Mouse (Mus musculus): ENCODE measurements at regions not wholly inside any gene's neighbourhood (a gene's known extent, or its start where the extent isn't known, plus 50 kb on each side); places are given as distances from the start of the nearest gene placed in this dataset.
A peak's percentile ranks its signal among the peaks of the same experiment; 100 is the strongest.

DNA sequence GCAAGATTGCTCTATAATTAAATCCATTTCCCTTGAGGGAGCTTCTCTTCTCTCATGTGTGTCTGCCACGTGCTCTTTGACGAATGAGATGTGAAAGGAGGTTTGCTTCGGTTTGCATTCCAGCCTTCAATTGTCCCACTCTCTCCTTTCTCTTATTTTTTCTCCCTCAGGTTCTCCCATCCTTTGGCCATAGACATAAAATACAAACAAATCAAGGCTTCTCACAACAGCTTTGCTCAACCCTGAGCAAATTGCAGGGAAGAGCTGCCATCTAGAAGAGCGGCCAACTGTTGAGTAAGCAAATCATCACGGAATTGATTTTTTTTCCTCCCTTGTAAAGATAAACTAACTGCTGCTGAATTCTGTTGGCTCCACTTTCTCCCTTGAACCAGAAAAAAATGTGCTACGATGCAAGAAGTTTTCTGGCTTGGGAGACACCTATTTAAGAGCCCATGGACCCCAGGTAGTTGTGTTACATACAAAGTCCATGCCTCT lies 156.1 kb downstream of the Rpl10-ps3 start:
- TF ChIP-seq POLR2A (IDR thresholded peaks at IDR 0.05; ENCODE audit: borderline replicate concordance, extremely low read depth, insufficient read depth, insufficient read length), result no peak
- WGBS, result 55% methylated on average over 6 of the region's 6 CpGs

DNA sequence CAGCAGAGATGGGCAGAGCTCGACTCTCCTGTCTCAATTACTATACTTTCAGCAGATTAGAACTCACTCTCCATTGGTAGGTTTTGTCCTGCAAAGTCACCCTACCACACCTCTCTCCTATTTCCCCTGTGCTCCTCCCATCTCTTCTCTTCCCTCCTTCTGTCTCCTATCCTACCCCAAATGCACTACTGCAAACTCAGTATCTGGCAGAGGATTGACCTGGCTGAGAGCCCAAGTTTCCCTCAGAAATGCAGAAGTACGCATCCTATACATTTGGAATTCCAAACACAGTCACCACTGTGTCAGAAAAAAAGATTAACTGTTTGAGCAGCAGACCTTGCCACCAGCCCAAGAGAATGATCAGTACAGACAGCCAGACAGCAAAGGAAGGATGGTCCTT lies 163.4 kb downstream of the Rpl10-ps3 start:
- Histone ChIP-seq H3K4me1 (ENCODE audit: control insufficient read depth, insufficient read depth, low read length) (no peaks in the 10 kb centered on the region), H3K9me3 (ENCODE audit: control insufficient read depth, low read length) (no peaks in the 10 kb centered on the region), H3K27me3 (ENCODE audit: control insufficient read depth, insufficient read depth, low read length) (no peaks in the 10 kb centered on the region), H3K4me2 (replicated peaks; ENCODE audit: low read depth, low read length, severe bottlenecking) (no peak overlapping the region), H3K27ac (replicated peaks; ENCODE audit: low read depth, low read length) (no peak overlapping the region), H3K36me3 (ENCODE audit: control insufficient read depth, insufficient read depth, low read length) (no peaks in the 10 kb centered on the region), H3K9ac (ENCODE audit: low read depth, low read length, severe bottlenecking) (no peak overlapping the region), H3K4me3 (replicated peaks; ENCODE audit: low read length) (no peak overlapping the region)
- no peak for ATAC-seq (ENCODE audit: low FRiP score, low read depth)
- no peak for TF ChIP-seq POLR2A (IDR thresholded peaks at IDR 0.05; ENCODE audit: borderline replicate concordance, extremely low read depth, insufficient read depth, insufficient read length)
- peak; percentile 31 for DNase-seq (ENCODE audit: low spot score)
- 42% methylated on average over 2 of the region's 2 CpGs for WGBS

More for the DNA sequence above, 156.1 kb downstream of the Rpl10-ps3 start:
- peak; percentile 21 for DNase-seq (ENCODE audit: low spot score)
- H3K27ac ChIP-seq (replicated peaks; ENCODE audit: low read depth, low read length), result no peak overlapping the region
- ATAC-seq (ENCODE audit: low FRiP score, low read depth), result no peak
- H3K9ac ChIP-seq (ENCODE audit: low read depth, low read length, severe bottlenecking), result no peak overlapping the region
- no peaks in the 10 kb centered on the region for H3K27me3 ChIP-seq (ENCODE audit: control insufficient read depth, insufficient read depth, low read length)
- no peak overlapping the region for H3K4me2 ChIP-seq (replicated peaks; ENCODE audit: low read depth, low read length, severe bottlenecking)
- no peaks in the 10 kb centered on the region for H3K36me3 ChIP-seq (ENCODE audit: control insufficient read depth, insufficient read depth, low read length)
- H3K4me1 ChIP-seq (ENCODE audit: control insufficient read depth, insufficient read depth, low read length), result no peaks in the 10 kb centered on the region
- no peak overlapping the region for H3K4me3 ChIP-seq (replicated peaks; ENCODE audit: low read length)
- no peaks in the 10 kb centered on the region for H3K9me3 ChIP-seq (ENCODE audit: control insufficient read depth, low read length)

DNA sequence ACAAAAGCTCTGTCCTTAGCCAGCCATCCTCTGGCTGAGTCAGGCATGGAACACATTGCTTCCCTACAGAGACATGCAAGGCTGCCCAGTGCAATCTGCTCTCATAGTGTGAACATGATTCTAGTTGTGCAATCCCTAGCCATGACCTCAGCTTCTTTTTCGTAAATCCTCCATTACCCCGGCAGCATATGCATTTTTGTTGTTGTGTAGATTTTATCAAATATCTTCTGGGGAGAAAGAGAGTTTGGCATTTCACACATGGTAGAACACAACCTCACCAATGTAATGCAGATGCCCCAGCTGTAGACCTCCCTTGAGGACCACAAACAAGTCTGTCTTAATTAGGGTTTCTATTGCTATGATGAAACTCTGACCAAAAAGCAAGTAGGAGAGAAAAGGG lies 168.6 kb downstream of the Rpl10-ps3 start:
- no peak for ATAC-seq (ENCODE audit: low FRiP score, low read depth)
- no peaks in the 10 kb centered on the region for H3K36me3 ChIP-seq (ENCODE audit: control insufficient read depth, insufficient read depth, low read length)
- no peak overlapping the region for H3K27ac ChIP-seq (replicated peaks; ENCODE audit: low read depth, low read length)
- no peak for TF ChIP-seq POLR2A (IDR thresholded peaks at IDR 0.05; ENCODE audit: borderline replicate concordance, extremely low read depth, insufficient read depth, insufficient read length)
- DNase-seq (ENCODE audit: low spot score), result no peak
- H3K9me3 ChIP-seq (ENCODE audit: control insufficient read depth, low read length), result no peaks in the 10 kb centered on the region
- H3K4me3 ChIP-seq (replicated peaks; ENCODE audit: low read length), result no peak overlapping the region
- no peak overlapping the region for H3K4me2 ChIP-seq (replicated peaks; ENCODE audit: low read depth, low read length, severe bottlenecking)
- H3K4me1 ChIP-seq (ENCODE audit: control insufficient read depth, insufficient read depth, low read length), result peaks cover 4% of the 10 kb centered on the region; the same call in 1 of the 2 replicates
- 98% methylated on average over 2 of the region's 2 CpGs for WGBS
- no peaks in the 10 kb centered on the region for H3K27me3 ChIP-seq (ENCODE audit: control insufficient read depth, insufficient read depth, low read length)
- H3K9ac ChIP-seq (ENCODE audit: low read depth, low read length, severe bottlenecking), result no peak overlapping the region

DNA sequence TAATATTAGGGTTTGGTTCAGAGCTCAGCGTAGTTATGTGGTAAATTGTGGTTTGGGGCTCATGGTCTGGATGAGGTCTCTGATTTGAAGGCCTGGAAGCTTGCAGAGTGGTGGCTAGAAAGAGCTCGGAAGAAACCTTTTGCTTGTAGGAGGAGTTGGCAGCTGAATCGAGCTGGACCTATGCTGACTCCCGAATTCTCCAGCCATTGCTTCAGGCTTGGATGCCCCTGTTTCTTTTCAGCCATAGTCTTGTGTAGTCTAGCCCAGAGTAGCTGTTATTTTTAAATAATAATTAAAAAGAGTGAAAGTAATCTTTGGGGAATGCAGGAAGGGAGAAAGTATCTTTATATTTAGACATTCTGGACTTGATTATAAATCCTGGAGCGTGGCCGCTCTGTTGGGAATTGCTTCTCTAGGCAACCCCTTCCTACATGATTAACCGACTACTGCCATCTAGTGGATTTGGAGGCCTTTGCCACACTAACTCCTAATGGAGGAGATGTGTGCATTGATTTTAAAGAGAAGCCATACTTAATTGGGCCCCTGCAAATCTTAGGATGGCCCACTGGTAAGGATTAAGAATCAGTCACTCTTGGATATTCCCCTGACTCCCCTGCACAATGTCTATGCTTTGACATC lies 172.8 kb downstream of the Rpl10-ps3 start:
- Histone ChIP-seq H3K27me3 (ENCODE audit: control insufficient read depth, insufficient read depth, low read length) (no peaks in the 10 kb centered on the region), H3K27ac (replicated peaks; ENCODE audit: low read depth, low read length) (no peak overlapping the region), H3K36me3 (ENCODE audit: control insufficient read depth, insufficient read depth, low read length) (no peaks in the 10 kb centered on the region), H3K4me3 (replicated peaks; ENCODE audit: low read length) (no peak overlapping the region), H3K4me2 (replicated peaks; ENCODE audit: low read depth, low read length, severe bottlenecking) (peak overlapping the region; percentile 37; the same call in 1 of the 2 replicates), H3K9ac (ENCODE audit: low read depth, low read length, severe bottlenecking) (no peak overlapping the region), H3K4me1 (ENCODE audit: control insufficient read depth, insufficient read depth, low read length) (peaks cover 8% of the 10 kb centered on the region; the same call in 1 of the 2 replicates), H3K9me3 (ENCODE audit: control insufficient read depth, low read length) (no peaks in the 10 kb centered on the region)
- WGBS, result 15% methylated on average over 7 of the region's 7 CpGs
- DNase-seq (ENCODE audit: low spot score), result peak; percentile 95
- peak; percentile 84 for ATAC-seq (ENCODE audit: low FRiP score, low read depth)
- TF ChIP-seq POLR2A (IDR thresholded peaks at IDR 0.05; ENCODE audit: borderline replicate concordance, extremely low read depth, insufficient read depth, insufficient read length), result no peak

DNA sequence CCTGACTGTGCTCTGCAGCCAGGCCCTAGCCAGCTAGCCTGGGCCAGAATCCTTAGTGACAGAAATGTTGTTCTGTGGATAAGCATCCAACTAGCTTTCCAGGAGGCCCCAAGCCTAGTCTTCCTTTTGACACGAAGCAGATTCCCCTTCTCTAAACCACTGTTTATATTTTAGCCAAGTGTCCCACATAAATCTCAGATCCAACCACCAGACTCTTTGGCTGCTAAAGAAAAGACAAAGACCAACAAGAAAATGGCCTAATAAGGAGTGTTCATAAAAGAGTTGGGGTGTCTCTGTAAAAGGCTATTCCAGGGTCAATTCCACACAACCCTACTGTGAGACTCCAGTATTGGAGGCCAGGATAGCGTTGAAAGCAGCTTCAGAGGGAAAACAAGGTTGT lies 173.6 kb downstream of the Rpl10-ps3 start:
- TF ChIP-seq POLR2A (IDR thresholded peaks at IDR 0.05; ENCODE audit: borderline replicate concordance, extremely low read depth, insufficient read depth, insufficient read length), result no peak
- Histone ChIP-seq H3K9me3 (ENCODE audit: control insufficient read depth, low read length) (no peaks in the 10 kb centered on the region), H3K27me3 (ENCODE audit: control insufficient read depth, insufficient read depth, low read length) (no peaks in the 10 kb centered on the region), H3K4me3 (replicated peaks; ENCODE audit: low read length) (no peak overlapping the region), H3K9ac (ENCODE audit: low read depth, low read length, severe bottlenecking) (no peak overlapping the region), H3K36me3 (ENCODE audit: control insufficient read depth, insufficient read depth, low read length) (no peaks in the 10 kb centered on the region), H3K4me1 (ENCODE audit: control insufficient read depth, insufficient read depth, low read length) (peaks cover 8% of the 10 kb centered on the region; the same call in 1 of the 2 replicates), H3K4me2 (replicated peaks; ENCODE audit: low read depth, low read length, severe bottlenecking) (no peak overlapping the region), H3K27ac (replicated peaks; ENCODE audit: low read depth, low read length) (no peak overlapping the region)
- 31% methylated on average over 2 of the region's 2 CpGs for WGBS
- DNase-seq (ENCODE audit: low spot score) (no peak), ATAC-seq (ENCODE audit: low FRiP score, low read depth) (no peak; the same call in 1 of the 2 replicates)

All from limb, embryonic 14.5 days (tissue).